Mouse (Mus musculus): ENCODE data around the gene Cdk17.

DNA sequence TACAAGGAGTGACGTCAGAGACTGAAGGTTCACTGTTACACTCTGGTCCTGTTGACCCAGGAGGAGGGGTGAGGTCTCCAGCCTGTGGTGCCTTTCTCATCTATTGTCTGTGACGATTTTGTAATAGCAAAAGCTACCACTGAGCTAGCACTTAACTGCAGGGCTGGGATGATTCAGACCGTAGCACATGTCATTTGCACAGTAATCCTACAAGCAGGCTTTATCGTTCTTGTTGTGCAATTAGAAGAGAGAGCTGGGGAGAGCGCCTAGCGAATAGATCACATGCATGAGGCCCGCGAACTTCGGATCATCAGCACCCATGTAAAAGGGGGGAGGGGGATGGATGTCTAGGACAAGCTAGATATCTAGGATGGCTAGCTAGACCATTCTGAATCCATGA is 105.2 kb downstream of the Cdk17 start:
- no peak for TF ChIP-seq CTCF (IDR thresholded peaks at IDR 0.05; ENCODE audit: low read depth)
- no peak for TF ChIP-seq EP300 (IDR thresholded peaks at IDR 0.05; ENCODE audit: low read depth)
